Mouse (Mus musculus): ENCODE results near the gene Lrrc32. TPM values are rescaled to one million over a fixed set of nuclear protein-coding genes. Genes with fewer than 3 reads are reported as not detected.

Gene Lrrc32
- polyA plus RNA-seq, 1 experiment: 24.3 TPM

DNA sequence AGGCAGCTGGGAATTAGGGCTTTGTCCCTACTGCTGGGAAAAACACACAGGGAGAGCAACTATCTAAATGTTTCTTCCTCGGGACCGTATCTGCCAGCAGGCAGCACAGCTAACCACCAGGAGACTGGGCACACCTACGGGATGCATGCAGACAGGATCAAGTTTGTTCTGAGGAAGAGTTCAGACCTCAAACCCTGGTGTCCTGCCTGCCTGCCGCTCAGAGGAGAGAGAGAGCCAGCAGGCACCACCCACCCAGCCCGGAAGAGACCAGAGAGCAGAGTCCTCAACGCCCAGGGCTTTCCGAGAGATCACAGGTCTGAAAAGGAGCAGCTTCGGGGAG is 5.8 kb upstream of the Lrrc32 start:
- TF ChIP-seq CTCF (IDR thresholded peaks at IDR 0.05; ENCODE audit: control insufficient read depth, insufficient read depth, low read length) (no peak), POLR2A (IDR thresholded peaks at IDR 0.05; ENCODE audit: borderline replicate concordance, control insufficient read depth, low read depth, low read length) (no peak)
- Histone ChIP-seq H3K4me3 (replicated peaks; ENCODE audit: control insufficient read depth, low read depth, low read length) (no peak overlapping the region), H3K4me1 (ENCODE audit: control insufficient read depth, insufficient read depth, low read length) (peaks cover 4% of the 10 kb centered on the region; the same call in 1 of the 2 replicates), H3K27ac (ENCODE audit: control insufficient read depth, insufficient read depth, low read depth, low read length, poor library complexity) (0 out of 2 replicates have a peak overlapping the region, but pooled peaks have one; percentile 0)
- WGBS: 79% methylated on average over 8 of the region's 8 CpGs

- TF ChIP-seq CTCF (IDR thresholded peaks at IDR 0.05; ENCODE audit: control insufficient read depth, insufficient read depth, low read length): no peak
- no peak for TF ChIP-seq POLR2A (IDR thresholded peaks at IDR 0.05; ENCODE audit: borderline replicate concordance, control insufficient read depth, low read depth, low read length)
- H3K4me1 ChIP-seq (ENCODE audit: control insufficient read depth, insufficient read depth, low read length): peaks cover 6% of the 10 kb centered on the region
- H3K4me3 ChIP-seq (replicated peaks; ENCODE audit: control insufficient read depth, low read depth, low read length): no peak overlapping the region
- H3K27ac ChIP-seq (ENCODE audit: control insufficient read depth, insufficient read depth, low read depth, low read length, poor library complexity): no peak overlapping the region
- 80% methylated on average over 3 of the region's 3 CpGs for WGBS
These were observed 4.2 kb upstream of the Lrrc32 start for GRCm38 (mm10) chr7:98484878-98485277.

GRCm38 (mm10) chr7:98485508-98485907 is 3.6 kb upstream of the Lrrc32 start:
- Histone ChIP-seq H3K4me3 (replicated peaks; ENCODE audit: control insufficient read depth, low read depth, low read length) (no peak overlapping the region), H3K4me1 (ENCODE audit: control insufficient read depth, insufficient read depth, low read length) (peaks cover 6% of the 10 kb centered on the region), H3K27ac (ENCODE audit: control insufficient read depth, insufficient read depth, low read depth, low read length, poor library complexity) (no peak overlapping the region)
- no peak for TF ChIP-seq CTCF (IDR thresholded peaks at IDR 0.05; ENCODE audit: control insufficient read depth, insufficient read depth, low read length)
- no peak for TF ChIP-seq POLR2A (IDR thresholded peaks at IDR 0.05; ENCODE audit: borderline replicate concordance, control insufficient read depth, low read depth, low read length)
- 50% methylated on average over 4 of the region's 4 CpGs for WGBS

- TF ChIP-seq POLR2A (IDR thresholded peaks at IDR 0.05; ENCODE audit: borderline replicate concordance, control insufficient read depth, low read depth, low read length): no peak
- TF ChIP-seq CTCF (IDR thresholded peaks at IDR 0.05; ENCODE audit: control insufficient read depth, insufficient read depth, low read length): no peak
- Histone ChIP-seq H3K27ac (ENCODE audit: control insufficient read depth, insufficient read depth, low read depth, low read length, poor library complexity) (no peak overlapping the region), H3K4me1 (ENCODE audit: control insufficient read depth, insufficient read depth, low read length) (peaks cover 6% of the 10 kb centered on the region), H3K4me3 (replicated peaks; ENCODE audit: control insufficient read depth, low read depth, low read length) (no peak overlapping the region)
- 57% methylated on average over 7 of the region's 7 CpGs for WGBS
These were observed 2.6 kb upstream of the Lrrc32 start for GRCm38 (mm10) chr7:98486471-98486917.

GRCm38 (mm10) chr7:98487202-98487980 is 1.7 kb upstream of the Lrrc32 start:
- no peak for TF ChIP-seq CTCF (IDR thresholded peaks at IDR 0.05; ENCODE audit: control insufficient read depth, insufficient read depth, low read length)
- no peak for TF ChIP-seq POLR2A (IDR thresholded peaks at IDR 0.05; ENCODE audit: borderline replicate concordance, control insufficient read depth, low read depth, low read length)
- H3K4me3 ChIP-seq (replicated peaks; ENCODE audit: control insufficient read depth, low read depth, low read length): no peak overlapping the region
- no peak overlapping the region for H3K27ac ChIP-seq (ENCODE audit: control insufficient read depth, insufficient read depth, low read depth, low read length, poor library complexity)
- peaks cover 6% of the 10 kb centered on the region for H3K4me1 ChIP-seq (ENCODE audit: control insufficient read depth, insufficient read depth, low read length)
- WGBS: 84% methylated on average over 11 of the region's 11 CpGs

- no peak overlapping the region for H3K27ac ChIP-seq (ENCODE audit: control insufficient read depth, insufficient read depth, low read depth, low read length, poor library complexity)
- 51% methylated on average over 13 of the region's 13 CpGs for WGBS
- no peak for TF ChIP-seq CTCF (IDR thresholded peaks at IDR 0.05; ENCODE audit: control insufficient read depth, insufficient read depth, low read length)
- no peak for TF ChIP-seq POLR2A (IDR thresholded peaks at IDR 0.05; ENCODE audit: borderline replicate concordance, control insufficient read depth, low read depth, low read length)
- H3K4me1 ChIP-seq (ENCODE audit: control insufficient read depth, insufficient read depth, low read length): peaks cover 6% of the 10 kb centered on the region
- no peak overlapping the region for H3K4me3 ChIP-seq (replicated peaks; ENCODE audit: control insufficient read depth, low read depth, low read length)
These were observed 519 bp upstream of the Lrrc32 start for GRCm38 (mm10) chr7:98488398-98489130.

DNA sequence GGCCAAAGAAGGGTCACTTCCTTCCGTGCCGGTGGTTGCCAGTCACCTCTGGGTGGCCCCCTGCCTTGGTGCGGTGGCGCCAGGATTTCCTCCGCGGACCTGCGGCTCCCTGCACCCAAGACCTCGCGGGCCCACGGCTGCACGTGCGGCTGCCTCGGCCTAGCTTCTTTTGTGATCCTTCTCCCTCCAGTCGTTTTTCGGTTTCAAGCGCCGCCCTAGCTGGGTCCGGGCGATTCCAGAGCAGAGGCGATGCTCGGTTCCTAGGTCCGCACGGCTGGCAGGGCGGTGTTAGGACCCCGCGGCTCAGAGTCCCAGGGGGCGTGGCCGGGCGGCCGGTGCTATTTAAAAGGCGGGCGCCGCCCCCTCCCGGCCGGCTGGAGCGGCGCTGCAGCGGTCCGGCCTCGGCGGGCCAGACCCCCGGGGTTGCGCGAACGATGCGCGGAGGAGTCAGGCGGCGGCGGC is 571 bp downstream of the Lrrc32 start:
- no peak overlapping the region; the same call in 1 of the 2 replicates for H3K27ac ChIP-seq (ENCODE audit: control insufficient read depth, insufficient read depth, low read depth, low read length, poor library complexity)

GRCm38 (mm10) chr7:98490328-98490727 is 1.2 kb downstream of the Lrrc32 start:
- Histone ChIP-seq H3K27ac (ENCODE audit: control insufficient read depth, insufficient read depth, low read depth, low read length, poor library complexity) (no peak overlapping the region), H3K4me1 (ENCODE audit: control insufficient read depth, insufficient read depth, low read length) (peaks cover 6% of the 10 kb centered on the region), H3K4me3 (replicated peaks; ENCODE audit: control insufficient read depth, low read depth, low read length) (no peak overlapping the region)
- 57% methylated on average over 4 of the region's 4 CpGs for WGBS
- no peak for TF ChIP-seq POLR2A (IDR thresholded peaks at IDR 0.05; ENCODE audit: borderline replicate concordance, control insufficient read depth, low read depth, low read length)
- no peak for TF ChIP-seq CTCF (IDR thresholded peaks at IDR 0.05; ENCODE audit: control insufficient read depth, insufficient read depth, low read length)

More for the DNA sequence above, 571 bp downstream of the Lrrc32 start:
- no peak overlapping the region for H3K4me3 ChIP-seq (replicated peaks; ENCODE audit: control insufficient read depth, low read depth, low read length)
- WGBS: under 1% methylated on average over 50 of the region's 50 CpGs
- no peak; the same call in 1 of the 2 replicates for TF ChIP-seq POLR2A (IDR thresholded peaks at IDR 0.05; ENCODE audit: borderline replicate concordance, control insufficient read depth, low read depth, low read length)
- TF ChIP-seq CTCF (IDR thresholded peaks at IDR 0.05; ENCODE audit: control insufficient read depth, insufficient read depth, low read length): no peak
- peaks cover 6% of the 10 kb centered on the region for H3K4me1 ChIP-seq (ENCODE audit: control insufficient read depth, insufficient read depth, low read length)

Data from bone marrow, adult 2 months (tissue).